Mouse (Mus musculus) heart, adult 8-10 months (tissue): ENCODE results near the gene Oscp1. TPM values are rescaled to one million over a fixed set of nuclear protein-coding genes. Genes with fewer than 3 reads are reported as not detected.

Experiments used
- DNase-seq: peaks from one replicate; pipeline ENCODE4 v3.0.0; 2022; ENCODE audit warnings: low spot score
- total RNA-seq, 4 experiments: library from RNA; stranded (reverse); gene quantifications; 2 replicates each; pipeline ENCODE4 v1.2.4; 2022

Oscp1 gene
- 1 to 10 TPM; 1.4 to 3.0 (median 2.2) TPM for total RNA-seq

DNA sequence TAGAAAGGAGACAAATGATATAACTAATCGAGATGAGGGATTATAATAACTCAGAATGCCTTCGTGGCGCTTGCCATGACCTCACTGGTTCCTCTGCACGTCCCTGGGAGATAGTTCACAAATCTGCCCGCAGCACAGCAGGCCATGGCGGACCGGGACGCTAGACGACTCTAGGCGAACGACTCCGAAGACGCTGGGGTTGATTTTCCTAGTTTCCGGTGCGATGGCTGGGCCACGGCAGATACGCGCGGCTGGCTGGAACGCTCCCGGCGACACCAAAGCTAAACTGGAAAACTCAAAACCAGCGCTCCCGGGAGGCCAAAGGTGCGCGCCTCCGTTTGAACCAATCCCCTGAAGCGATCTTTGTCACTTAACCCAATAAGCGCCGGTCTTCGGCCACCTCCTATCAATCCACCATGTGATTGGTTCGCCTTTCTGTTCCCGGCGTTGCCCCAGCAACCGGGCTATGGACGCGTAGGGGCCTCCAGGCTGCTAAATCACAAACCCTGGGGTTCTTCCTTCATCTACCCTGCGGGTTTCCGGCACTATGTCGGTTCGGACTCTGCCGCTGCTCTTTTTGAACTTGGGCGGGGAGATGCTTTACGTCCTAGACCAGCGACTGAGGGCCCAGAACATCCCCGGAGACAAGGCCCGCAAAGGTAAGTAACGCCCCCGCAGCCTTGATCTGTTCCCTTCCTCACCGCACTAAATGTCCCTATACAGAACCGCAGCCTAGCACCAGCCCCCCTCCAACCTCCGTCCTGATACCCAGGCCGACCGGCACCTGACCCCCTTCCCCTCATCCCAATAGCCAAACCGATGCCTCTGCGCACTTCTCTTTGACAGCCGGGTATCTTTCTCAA lies at the start of gene Oscp1:
TSS of gene Oscp1 (plus strand) at position 432 of the 863 bp plus-strand sequence.
- DNase-seq = peak; percentile 91

GRCm38 (mm10) chr4:126017676-126018332 lies 40.6 kb upstream of the Oscp1 start:
- DNase-seq = no peak

DNA sequence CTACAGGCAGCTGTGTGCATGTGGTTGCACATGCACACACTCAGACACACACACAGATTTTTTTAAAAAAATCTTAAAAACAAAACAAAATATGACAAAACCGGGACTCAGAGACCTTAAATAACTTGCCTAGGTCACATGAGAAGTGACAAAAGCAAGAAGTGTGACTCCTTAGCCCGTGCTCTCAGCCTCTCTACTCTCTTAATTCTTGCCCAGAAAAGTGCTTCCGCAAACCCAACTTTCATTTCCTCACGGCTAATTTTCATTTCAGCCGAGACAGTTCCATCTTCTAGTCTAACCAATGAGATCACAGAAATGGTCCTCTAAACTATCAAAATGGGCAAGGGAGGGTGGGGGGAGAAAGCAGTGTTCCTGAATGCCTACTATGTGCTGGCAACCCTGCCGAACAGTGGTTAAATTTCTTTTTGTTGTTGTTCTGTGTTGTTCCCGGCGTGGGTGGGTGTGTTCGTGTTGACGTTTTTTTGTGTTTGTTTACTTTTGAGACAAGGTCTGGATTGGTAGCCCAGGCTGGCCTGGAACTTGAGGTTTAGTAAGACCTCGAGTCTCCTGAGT lies 39.3 kb upstream of the Oscp1 start:
- DNase-seq = peak; percentile 22

GRCm38 (mm10) chr4:126024303-126024900 lies 34.0 kb upstream of the Oscp1 start, which contains the start of gene Csf3r:
Csf3r (plus strand) TSS chr4:126024550.
- DNase-seq = no peak

DNA sequence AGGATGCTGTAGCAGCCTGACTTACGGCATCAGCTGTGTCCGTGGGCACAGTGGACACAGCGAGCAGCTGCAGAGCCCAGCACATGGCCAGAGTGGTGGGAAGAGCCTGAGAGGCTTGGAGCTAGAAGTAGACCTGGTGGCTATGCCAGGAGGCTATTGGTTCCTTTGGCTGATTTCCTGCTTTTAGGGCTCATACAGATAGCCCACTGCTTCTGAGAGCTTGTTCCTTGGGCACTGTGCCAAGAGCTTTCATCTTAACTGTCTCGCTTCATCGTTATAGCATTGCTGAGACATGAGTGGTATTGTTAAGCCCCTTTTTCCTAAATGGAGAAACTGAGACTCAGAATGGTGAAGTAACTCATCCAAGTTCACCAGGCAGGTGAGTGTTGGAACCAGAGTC lies 32.6 kb upstream of the Oscp1 start:
- DNase-seq = no peak

DNA sequence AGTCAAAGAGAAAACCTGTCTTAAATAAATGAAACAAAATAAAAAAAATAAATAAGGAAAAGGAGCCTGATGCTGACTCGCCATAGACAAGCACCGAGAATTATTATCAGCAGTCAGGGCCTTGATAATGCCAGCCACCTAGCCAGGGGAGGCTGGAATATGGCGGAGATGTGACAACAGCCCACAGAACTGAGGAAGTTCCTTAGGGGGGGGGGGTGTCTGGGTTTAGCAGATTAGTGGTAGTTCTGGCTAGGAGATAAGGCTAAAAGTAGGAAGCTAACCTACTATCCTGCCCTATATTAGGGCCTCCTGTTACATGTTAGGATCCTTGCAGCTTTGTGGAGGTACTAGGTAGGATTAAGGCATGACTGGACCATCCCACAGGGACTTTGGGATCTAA lies 30.4 kb upstream of the Oscp1 start:
- no peak for DNase-seq

- no peak for DNase-seq
Measured at GRCm38 (mm10) chr4:126029042-126029441, 29.3 kb upstream of the Oscp1 start.

DNA sequence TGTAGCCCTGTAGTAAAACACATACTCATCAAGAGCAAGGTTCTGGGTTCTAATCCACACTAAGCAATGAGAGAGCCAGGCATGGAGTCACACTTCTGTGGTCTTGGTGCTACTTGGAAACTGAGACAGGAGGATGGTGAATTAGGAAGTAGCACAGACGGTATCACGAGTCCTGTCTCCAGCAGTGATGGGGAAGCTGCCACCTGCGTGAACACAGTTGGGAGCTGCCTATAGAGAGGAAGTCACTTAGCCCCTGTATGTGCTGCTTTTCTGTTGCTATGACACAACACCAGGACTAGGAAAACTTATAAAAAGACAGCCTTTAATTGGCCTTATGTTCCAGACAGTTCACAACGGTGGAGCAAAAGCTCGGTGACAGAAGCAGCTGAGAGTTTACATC lies 27.7 kb upstream of the Oscp1 start:
- DNase-seq = no peak

DNA sequence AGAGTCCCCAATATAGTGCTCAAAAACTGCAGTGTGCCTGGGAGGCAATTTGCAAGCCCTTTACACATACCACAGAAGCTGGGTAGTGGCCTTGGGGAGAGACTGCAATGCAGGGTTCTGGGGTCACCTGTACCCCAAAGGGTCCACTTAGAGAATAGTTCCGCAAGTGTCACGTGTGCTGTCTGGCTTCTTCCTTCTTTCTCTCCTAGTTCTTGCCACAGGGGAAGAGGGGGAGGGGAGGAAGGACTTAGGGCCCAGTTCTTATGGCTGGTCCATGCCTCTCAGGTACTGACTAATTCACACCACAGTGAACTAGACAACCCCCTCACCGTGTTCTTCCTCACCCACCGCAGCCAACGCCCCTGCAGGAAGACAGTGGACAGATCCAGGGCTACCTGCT lies 23.0 kb upstream of the Oscp1 start:
- DNase-seq = no peak

DNA sequence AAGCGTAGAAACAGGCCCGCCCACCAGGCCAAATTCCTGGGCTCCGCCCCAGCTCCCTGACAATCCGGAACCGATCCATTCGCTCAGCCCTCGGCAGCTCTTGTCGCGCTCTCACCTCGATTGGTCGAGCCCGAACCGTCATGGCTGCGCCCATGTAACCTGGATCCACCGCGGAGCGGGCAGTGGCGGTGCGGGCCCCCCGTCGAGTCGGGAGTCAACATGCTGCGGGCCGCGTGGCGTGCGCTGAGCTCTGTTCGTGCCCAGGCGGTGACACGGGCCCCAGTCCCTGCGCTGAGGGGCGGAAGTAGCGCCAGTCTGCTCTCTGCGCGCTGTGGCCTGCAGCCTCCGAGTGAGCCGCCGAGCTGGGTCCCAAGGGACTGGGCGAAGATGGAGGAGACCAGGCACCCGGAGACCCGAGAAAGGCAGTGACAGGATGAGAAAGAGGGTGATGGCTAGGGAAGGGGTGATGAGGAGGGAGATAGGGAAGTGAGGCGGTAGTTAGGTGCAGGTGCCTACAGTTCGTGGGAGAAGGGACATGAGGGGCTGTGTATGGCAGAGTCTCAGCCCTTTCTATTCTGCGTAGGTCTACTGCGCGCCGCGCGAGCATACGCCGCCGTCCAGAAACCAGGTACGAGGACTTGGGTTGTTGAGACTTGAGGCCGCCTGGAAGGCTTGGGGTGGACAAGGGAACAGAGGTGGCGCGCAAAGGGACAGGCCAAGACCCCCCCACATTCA lies 11.3 kb upstream of the Oscp1 start, which contains the start of gene Mrps15:
TSS of gene Mrps15 (plus strand) at position 75 of the 735 bp plus-strand sequence.
- peak; percentile 84 for DNase-seq

DNA sequence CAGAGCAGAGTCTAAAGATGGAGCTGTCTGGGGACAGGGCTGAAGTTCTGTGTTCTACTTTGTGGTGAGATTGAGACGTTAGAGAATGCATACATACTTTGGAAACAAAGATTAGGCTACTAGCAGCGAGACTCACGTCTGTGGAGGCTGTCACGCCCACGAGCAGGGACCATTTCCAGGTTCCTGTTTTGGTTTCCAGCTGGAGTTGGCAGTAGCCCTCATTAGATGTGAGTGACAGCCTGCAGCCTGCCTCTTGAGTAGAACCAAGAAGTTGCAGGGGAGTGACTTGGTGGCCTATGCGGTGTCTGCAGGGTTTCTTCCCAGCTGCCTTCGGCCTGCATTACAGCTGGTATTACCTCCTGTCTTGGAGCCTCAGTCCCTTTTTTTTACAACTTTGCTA lies 6.7 kb upstream of the Oscp1 start:
- DNase-seq = peak; percentile 10

- DNase-seq = no peak
Measured at GRCm38 (mm10) chr4:126057207-126058133, 895 bp upstream of the Oscp1 start.

- DNase-seq = no peak
Measured at GRCm38 (mm10) chr4:126058997-126059362, 615 bp downstream of the Oscp1 start.

- DNase-seq = no peak
Measured at GRCm38 (mm10) chr4:126062856-126063255, 4.5 kb downstream of the Oscp1 start.

DNA sequence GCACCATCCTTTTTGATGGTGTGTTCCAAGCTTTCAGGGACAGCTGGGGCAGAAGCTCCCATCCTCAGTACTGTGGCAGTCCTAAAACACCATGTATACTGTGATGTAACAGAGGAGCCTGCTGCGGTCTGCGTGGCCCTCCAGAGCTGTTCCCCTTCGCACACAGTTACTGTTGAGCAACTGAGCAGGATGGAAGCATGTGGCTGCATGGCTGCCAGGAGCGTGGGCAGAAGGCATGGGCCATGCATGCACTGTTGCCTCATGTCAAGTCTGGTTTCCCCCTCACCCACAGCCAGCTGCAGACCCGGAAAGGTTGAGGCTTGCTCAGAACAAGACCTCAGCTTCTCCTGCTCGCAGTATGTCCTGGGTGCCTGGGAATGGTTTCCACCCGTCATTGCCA lies 6.9 kb downstream of the Oscp1 start:
- no peak for DNase-seq

- no peak for DNase-seq
Measured at GRCm38 (mm10) chr4:126067401-126068077, 9.2 kb downstream of the Oscp1 start.

DNA sequence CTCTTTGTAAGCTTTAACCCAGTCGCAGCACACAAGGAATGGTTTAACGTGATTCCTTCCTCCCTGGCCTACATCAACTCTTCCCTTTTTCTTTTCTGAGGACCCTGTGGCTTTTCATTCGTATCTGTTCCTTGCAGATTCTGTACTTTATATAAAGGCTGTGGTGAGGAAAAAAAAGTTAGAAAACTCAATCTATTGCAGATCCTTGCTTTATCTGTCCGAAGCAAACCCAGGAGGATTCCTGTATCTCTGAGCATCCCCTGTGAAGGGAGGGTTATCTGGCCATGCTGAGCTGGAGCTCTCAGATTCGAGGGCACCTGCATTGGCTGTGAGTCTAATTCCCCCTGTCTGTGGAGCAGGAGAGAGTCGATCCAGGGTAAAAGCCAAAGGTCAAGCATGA lies 10.5 kb downstream of the Oscp1 start:
- no peak for DNase-seq

GRCm38 (mm10) chr4:126077833-126078232 lies 19.5 kb downstream of the Oscp1 start:
- no peak for DNase-seq

- DNase-seq = no peak
Measured at GRCm38 (mm10) chr4:126079266-126079665, 20.9 kb downstream of the Oscp1 start.

- DNase-seq = no peak
Measured at GRCm38 (mm10) chr4:126081601-126082000, 23.2 kb downstream of the Oscp1 start.
